Mouse (Mus musculus) embryo, embryonic 11 days (tissue): ENCODE results near the gene Plekhj1.
A peak's percentile ranks its signal among the peaks of the same experiment; 100 is the strongest.
"Not testable (repeated sequence)": the region's sequence is repeated elsewhere in the genome, so short reads cannot be mapped to it uniquely, and the experiment has no call there.

Source experiments
- DNase-seq: peaks from one replicate; pipeline ENCODE4 v3.0.0-alpha.2; 2015

Gene Plekhj1

GRCm38 (mm10) chr10:80824827-80825226, 26.4 kb upstream of the Plekhj1 start:
- DNase-seq = no peak

GRCm38 (mm10) chr10:80823847-80824643, 25.6 kb upstream of the Plekhj1 start:
- DNase-seq = no peak

- no peak for DNase-seq
Observed at GRCm38 (mm10) chr10:80823316-80823715, 24.9 kb upstream of the Plekhj1 start.

GRCm38 (mm10) chr10:80822528-80822927, 24.1 kb upstream of the Plekhj1 start:
- no peak for DNase-seq

GRCm38 (mm10) chr10:80821991-80822390, 23.6 kb upstream of the Plekhj1 start:
- DNase-seq = peak; percentile 47

- no peak for DNase-seq
Observed at GRCm38 (mm10) chr10:80819406-80819805, 21.0 kb upstream of the Plekhj1 start.

GRCm38 (mm10) chr10:80818599-80819281, 20.3 kb upstream of the Plekhj1 start:
- DNase-seq = no peak

GRCm38 (mm10) chr10:80817955-80818354, 19.5 kb upstream of the Plekhj1 start:
- not testable (repeated sequence) for DNase-seq

- no peak for DNase-seq
Observed at GRCm38 (mm10) chr10:80817164-80817563, 18.7 kb upstream of the Plekhj1 start.

GRCm38 (mm10) chr10:80816303-80816702, 17.9 kb upstream of the Plekhj1 start:
- DNase-seq = not testable (repeated sequence)

GRCm38 (mm10) chr10:80814800-80815199, 16.4 kb upstream of the Plekhj1 start:
- DNase-seq = no peak

GRCm38 (mm10) chr10:80813366-80813765, 14.9 kb upstream of the Plekhj1 start, which contains the start of gene Jsrp1:
Gene Jsrp1 (minus strand): TSS chr10:80813498.
- no peak for DNase-seq

GRCm38 (mm10) chr10:80812391-80813041, 14.1 kb upstream of the Plekhj1 start:
- no peak for DNase-seq

GRCm38 (mm10) chr10:80810084-80810483, 11.7 kb upstream of the Plekhj1 start:
- no peak for DNase-seq

GRCm38 (mm10) chr10:80808985-80809632, 10.7 kb upstream of the Plekhj1 start:
- peak; percentile 41 for DNase-seq

GRCm38 (mm10) chr10:80808099-80808984, 9.9 kb upstream of the Plekhj1 start:
- peak; percentile 44 for DNase-seq

GRCm38 (mm10) chr10:80807057-80807627, 8.7 kb upstream of the Plekhj1 start:
- peak; percentile 88 for DNase-seq

- no peak for DNase-seq
Observed at GRCm38 (mm10) chr10:80806341-80807056, 8.1 kb upstream of the Plekhj1 start.

- DNase-seq = peak; percentile 79
Observed at GRCm38 (mm10) chr10:80805925-80806324, 7.5 kb upstream of the Plekhj1 start.

GRCm38 (mm10) chr10:80805322-80805721, 6.9 kb upstream of the Plekhj1 start:
- no peak for DNase-seq

- no peak for DNase-seq
Observed at GRCm38 (mm10) chr10:80804916-80805315, 6.5 kb upstream of the Plekhj1 start, which contains the start of gene Amh. Gene Amh (plus strand): TSS chr10:80805243.
